Mouse (Mus musculus) myocyte (in vitro differentiated cells): ENCODE measurements at regions not wholly inside any gene's neighbourhood (a gene's known extent, or its start where the extent isn't known, plus 50 kb on each side); places are given as distances from the start of the nearest gene placed in this dataset.

Experiments
- H3K27me3 ChIP-seq: one replicate; pipeline ENCODE4 v1.6.1; 2011; ENCODE audit not compliant: control insufficient read depth, insufficient read depth, insufficient read length
- H3K36me3 ChIP-seq: one replicate; pipeline ENCODE4 v1.6.1; 2011; ENCODE audit not compliant: control insufficient read depth, insufficient read depth
- H3K4me2 ChIP-seq: one replicate; pipeline ENCODE4 v1.6.1; 2011; ENCODE audit warnings: low read depth, control low read depth
- H3K4me3 ChIP-seq: one replicate; pipeline ENCODE4 v1.5.1; 2011; ENCODE audit warnings: mild to moderate bottlenecking, control low read depth, moderate library complexity
- H3K79me2 ChIP-seq: one replicate; pipeline ENCODE4 v1.6.1; 2011; ENCODE audit not compliant: control insufficient read depth, insufficient read depth
- H3ac ChIP-seq: one replicate; pipeline ENCODE4 v1.6.1; 2011; ENCODE audit not compliant: control insufficient read depth, insufficient read length
- CEBPB ChIP-seq: IDR thresholded peaks from 2 replicates; pipeline ENCODE4 v1.6.1; 2011; ENCODE audit warnings: mild to moderate bottlenecking, moderate library complexity; ENCODE audit not compliant: poor library complexity, insufficient read depth, severe bottlenecking
- E2F4 ChIP-seq: IDR thresholded peaks from one replicate; pipeline ENCODE4 v1.6.1; 2011; ENCODE audit warnings: mild to moderate bottlenecking, control low read depth, moderate library complexity; ENCODE audit not compliant: insufficient read depth
- MAX ChIP-seq: IDR thresholded peaks from one replicate; pipeline ENCODE4 v1.6.1; 2011; ENCODE audit warnings: low read depth, mild to moderate bottlenecking, control low read depth
- MYOD1 ChIP-seq, 3 experiments: IDR thresholded peaks; one replicate each; pipeline ENCODE4 v1.6.1; 2011; ENCODE audit warnings: control low read depth in 2 of 3, low read depth in 2 of 3, mild to moderate bottlenecking in 2 of 3, moderate library complexity in 1 of 3; ENCODE audit not compliant: insufficient read length in 2 of 3, control insufficient read depth in 1 of 3
- MYOG ChIP-seq, 3 experiments: IDR thresholded peaks; one replicate each; pipeline ENCODE4 v1.6.1; 2011; ENCODE audit warnings: control low read depth in 2 of 3, low read depth in 2 of 3, mild to moderate bottlenecking in 2 of 3; ENCODE audit not compliant: insufficient read length in 2 of 3, control insufficient read depth in 1 of 3, insufficient read depth in 1 of 3
- POLR2A ChIP-seq: IDR thresholded peaks from one replicate; pipeline ENCODE4 v1.6.1; 2011; ENCODE audit warnings: low read depth, mild to moderate bottlenecking, control low read depth, moderate library complexity; ENCODE audit not compliant: insufficient read length
- POLR2AphosphoS2 ChIP-seq: IDR thresholded peaks from one replicate; pipeline ENCODE4 v1.6.1; 2011; ENCODE audit warnings: low read depth, control low read depth; ENCODE audit not compliant: insufficient read length
- REST ChIP-seq: IDR thresholded peaks from one replicate; pipeline ENCODE4 v1.6.1; 2011; ENCODE audit warnings: mild to moderate bottlenecking, control low read depth, moderate library complexity; ENCODE audit not compliant: insufficient read depth, insufficient read length
- SRF ChIP-seq: IDR thresholded peaks from one replicate; pipeline ENCODE4 v1.6.1; 2011; ENCODE audit warnings: low read depth; ENCODE audit not compliant: control insufficient read depth, insufficient read length
- TCF12 ChIP-seq: IDR thresholded peaks from one replicate; pipeline ENCODE4 v1.6.1; 2011; ENCODE audit warnings: mild to moderate bottlenecking, control low read depth; ENCODE audit not compliant: poor library complexity, insufficient read depth, severe bottlenecking
- TCF3 ChIP-seq: IDR thresholded peaks from one replicate; pipeline ENCODE4 v1.6.1; 2011; ENCODE audit warnings: low read depth, control low read depth; ENCODE audit not compliant: insufficient read length
- USF1 ChIP-seq: IDR thresholded peaks from one replicate; pipeline ENCODE4 v1.6.1; 2011; ENCODE audit warnings: low read depth, mild to moderate bottlenecking, control low read depth, moderate library complexity

GRCm38 (mm10) chr6:103213160-103213559 lies 297.2 kb upstream of the Chl1 start:
- Histone ChIP-seq H3K36me3 (no peaks in the 10 kb centered on the region), H3K27me3 (no peaks in the 10 kb centered on the region), H3K79me2 (no peaks in the 10 kb centered on the region), H3K4me2 (no peak overlapping the region), H3ac (no peak overlapping the region), H3K4me3 (no peak overlapping the region)
- TF ChIP-seq USF1 = no peak
- no peak for TF ChIP-seq CEBPB
- no peak for TF ChIP-seq MAX
- no peak for TF ChIP-seq TCF12
- TF ChIP-seq POLR2A = no peak
- no peak for TF ChIP-seq POLR2AphosphoS2
- no peak for TF ChIP-seq TCF3
- no peak for TF ChIP-seq E2F4
- no peak for TF ChIP-seq MYOD1 (IDR thresholded peaks at IDR 0.05; ENCODE audit: control insufficient read depth in 1 of 3, insufficient read length in 2 of 3, low read depth in 2 of 3)
- TF ChIP-seq MYOG (IDR thresholded peaks at IDR 0.05; ENCODE audit: control insufficient read depth in 1 of 3, insufficient read depth in 1 of 3, insufficient read length in 2 of 3, low read depth in 2 of 3) = no peak
- TF ChIP-seq SRF = no peak

DNA sequence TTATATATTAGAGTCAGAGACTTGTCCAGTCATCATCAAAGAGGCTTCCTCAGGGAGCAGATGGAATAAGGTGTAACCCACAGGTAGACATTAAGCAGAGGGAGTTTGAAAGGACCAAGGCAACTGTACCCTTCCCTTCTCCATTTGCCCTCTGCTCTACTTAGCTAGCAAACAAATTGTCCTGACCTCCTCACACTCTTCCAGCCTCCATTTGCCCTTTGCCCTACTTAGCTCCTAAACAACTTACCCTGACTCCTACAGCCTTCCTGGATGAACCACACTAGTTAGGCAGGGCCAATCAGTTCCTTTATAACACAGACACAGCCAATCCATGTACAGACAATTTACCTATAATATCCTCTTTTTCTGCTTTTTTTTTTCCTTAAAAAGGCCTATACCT lies 273.5 kb upstream of the Chl1 start:
- H3K27me3 ChIP-seq = no peaks in the 10 kb centered on the region
- no peaks in the 10 kb centered on the region for H3K36me3 ChIP-seq
- TF ChIP-seq SRF = no peak
- TF ChIP-seq TCF3 = no peak
- no peak for TF ChIP-seq CEBPB
- TF ChIP-seq POLR2AphosphoS2 = no peak
- no peak for TF ChIP-seq MAX
- no peak for TF ChIP-seq REST
- no peak for TF ChIP-seq MYOG (IDR thresholded peaks at IDR 0.05; ENCODE audit: control insufficient read depth in 1 of 3, insufficient read depth in 1 of 3, insufficient read length in 2 of 3, low read depth in 2 of 3)
- TF ChIP-seq E2F4 = no peak
- no peak for TF ChIP-seq TCF12
- no peak for TF ChIP-seq USF1
- TF ChIP-seq POLR2A = no peak
- no peak for TF ChIP-seq MYOD1 (IDR thresholded peaks at IDR 0.05; ENCODE audit: control insufficient read depth in 1 of 3, insufficient read length in 2 of 3, low read depth in 2 of 3)
- no peak overlapping the region for H3K4me2 ChIP-seq
- H3ac ChIP-seq = no peak overlapping the region
- H3K79me2 ChIP-seq = no peaks in the 10 kb centered on the region
- H3K4me3 ChIP-seq = no peak overlapping the region

DNA sequence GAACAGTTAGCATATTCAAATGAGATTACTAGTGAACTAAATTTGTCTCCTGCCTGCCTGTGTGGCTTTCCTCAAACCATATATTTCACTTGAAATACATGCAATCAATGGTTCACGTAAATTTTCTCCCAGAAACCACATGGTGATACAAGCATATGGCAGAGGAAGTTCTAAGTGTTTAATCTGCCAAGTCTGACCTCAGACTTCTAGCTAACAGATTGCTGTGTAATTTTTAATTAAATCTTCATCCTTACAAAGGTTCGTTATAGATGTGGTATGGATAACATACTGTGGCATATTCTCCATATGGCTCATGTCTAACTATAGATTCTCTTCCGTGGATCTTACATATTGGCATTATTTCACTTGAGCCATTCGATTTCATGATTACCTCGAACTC lies 241.4 kb upstream of the Chl1 start:
- Histone ChIP-seq H3K36me3 (no peaks in the 10 kb centered on the region), H3K27me3 (no peaks in the 10 kb centered on the region), H3K4me2 (no peak overlapping the region), H3K4me3 (no peak overlapping the region), H3ac (no peak overlapping the region), H3K79me2 (no peaks in the 10 kb centered on the region)
- TF ChIP-seq TCF3 (no peak), E2F4 (no peak), CEBPB (no peak), SRF (no peak), REST (no peak), MAX (no peak)

DNA sequence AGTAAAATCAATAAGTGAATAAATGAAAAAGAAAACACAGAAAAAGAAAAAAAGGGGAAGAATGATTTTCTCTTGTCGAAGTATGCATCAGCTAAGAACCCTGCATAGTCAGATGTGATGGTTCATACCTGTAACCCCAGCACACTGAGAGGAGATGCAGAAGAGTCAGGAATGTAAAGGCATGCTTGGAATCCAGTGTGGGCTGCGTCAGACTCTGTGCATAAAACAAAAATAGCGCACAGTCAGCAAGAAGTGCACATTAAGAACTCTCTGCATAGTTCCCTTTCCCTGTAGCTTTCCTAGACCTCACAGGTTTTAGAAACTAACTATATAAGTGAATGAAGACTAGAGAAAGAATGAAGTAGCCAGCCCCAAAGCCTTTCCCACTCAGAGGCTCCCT lies 238.2 kb upstream of the Chl1 start:
- H3K36me3 ChIP-seq = no peaks in the 10 kb centered on the region
- no peaks in the 10 kb centered on the region for H3K79me2 ChIP-seq
- no peaks in the 10 kb centered on the region for H3K27me3 ChIP-seq
- no peak for TF ChIP-seq POLR2AphosphoS2
- no peak for TF ChIP-seq E2F4
- TF ChIP-seq TCF12 = no peak
- no peak for TF ChIP-seq MYOG (IDR thresholded peaks at IDR 0.05; ENCODE audit: control insufficient read depth in 1 of 3, insufficient read depth in 1 of 3, insufficient read length in 2 of 3, low read depth in 2 of 3)
- TF ChIP-seq REST = no peak
- no peak for TF ChIP-seq SRF
- no peak for TF ChIP-seq MYOD1 (IDR thresholded peaks at IDR 0.05; ENCODE audit: control insufficient read depth in 1 of 3, insufficient read length in 2 of 3, low read depth in 2 of 3)
- TF ChIP-seq TCF3 = no peak
- no peak for TF ChIP-seq POLR2A
- TF ChIP-seq CEBPB = no peak
- no peak for TF ChIP-seq MAX
- no peak for TF ChIP-seq USF1
- no peak overlapping the region for H3K4me2 ChIP-seq
- H3ac ChIP-seq = no peak overlapping the region
- no peak overlapping the region for H3K4me3 ChIP-seq

- TF ChIP-seq MYOD1 (IDR thresholded peaks at IDR 0.05; ENCODE audit: control insufficient read depth in 1 of 3, insufficient read length in 2 of 3, low read depth in 2 of 3) (no peak), USF1 (no peak), E2F4 (no peak), MAX (no peak), POLR2AphosphoS2 (no peak), MYOG (IDR thresholded peaks at IDR 0.05; ENCODE audit: control insufficient read depth in 1 of 3, insufficient read depth in 1 of 3, insufficient read length in 2 of 3, low read depth in 2 of 3) (no peak), CEBPB (no peak), POLR2A (no peak), SRF (no peak), TCF3 (no peak), REST (no peak), TCF12 (no peak)
- Histone ChIP-seq H3K27me3 (no peaks in the 10 kb centered on the region), H3K36me3 (no peaks in the 10 kb centered on the region), H3K4me2 (no peak overlapping the region), H3K4me3 (no peak overlapping the region), H3ac (no peak overlapping the region), H3K79me2 (no peaks in the 10 kb centered on the region)
Observed at GRCm38 (mm10) chr6:103275071-103275470, 235.3 kb upstream of the Chl1 start.
